Mouse (Mus musculus) erythroid progenitor cell, adult 5-6 weeks (primary cell): ENCODE measurements at regions not wholly inside any gene's neighbourhood (a gene's known extent, or its start where the extent isn't known, plus 50 kb on each side); places are given as distances from the start of the nearest gene placed in this dataset.

Experiments used
- ATAC-seq: replicated peaks from 2 replicates; pipeline ENCODE4 v1.8.0; 2016; ENCODE audit warnings: moderate number of reproducible peaks, mild to moderate bottlenecking, moderate TSS enrichment, inconsistent platforms; ENCODE audit not compliant: poor library complexity, low FRiP score, severe bottlenecking

DNA sequence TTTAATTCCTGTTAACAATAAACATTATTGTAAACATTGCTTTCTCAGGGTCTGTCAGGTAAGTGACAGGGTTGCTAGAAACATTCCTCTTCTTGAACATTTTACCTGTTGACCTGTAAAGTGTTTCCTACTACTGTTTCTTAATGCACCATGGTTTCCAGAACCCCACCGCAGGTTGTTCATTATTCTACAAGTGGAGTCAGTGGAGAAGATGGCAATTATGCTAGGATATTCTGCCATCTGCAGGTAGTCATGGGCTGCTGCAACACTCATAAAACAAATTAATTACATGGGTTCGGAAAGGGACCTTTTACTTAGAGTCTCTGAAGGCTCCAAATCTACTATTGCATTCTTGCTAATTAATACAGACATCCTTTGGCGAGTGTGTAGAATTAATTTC lies 239.1 kb upstream of the Pdzrn3 start:
- no peak for ATAC-seq

DNA sequence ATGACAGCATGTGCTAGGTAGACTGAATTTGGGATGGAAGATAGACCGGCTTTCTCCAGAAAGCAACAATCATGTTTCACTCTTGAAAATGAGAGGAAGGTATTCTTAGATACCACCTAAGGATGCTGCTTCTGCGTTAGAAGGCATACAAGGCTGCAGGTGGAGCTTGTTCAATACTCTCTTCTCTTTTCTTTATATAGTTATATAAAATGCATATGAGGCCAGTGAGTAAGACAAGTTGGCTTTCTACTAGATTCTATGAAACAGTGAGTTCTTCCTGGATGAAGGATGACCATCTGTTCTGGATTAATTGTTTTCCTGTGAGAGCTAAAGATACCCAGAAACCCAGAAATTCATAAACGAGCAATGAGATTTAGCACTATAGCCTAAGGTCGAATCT lies 231.3 kb upstream of the Pdzrn3 start:
- ATAC-seq, result no peak

DNA sequence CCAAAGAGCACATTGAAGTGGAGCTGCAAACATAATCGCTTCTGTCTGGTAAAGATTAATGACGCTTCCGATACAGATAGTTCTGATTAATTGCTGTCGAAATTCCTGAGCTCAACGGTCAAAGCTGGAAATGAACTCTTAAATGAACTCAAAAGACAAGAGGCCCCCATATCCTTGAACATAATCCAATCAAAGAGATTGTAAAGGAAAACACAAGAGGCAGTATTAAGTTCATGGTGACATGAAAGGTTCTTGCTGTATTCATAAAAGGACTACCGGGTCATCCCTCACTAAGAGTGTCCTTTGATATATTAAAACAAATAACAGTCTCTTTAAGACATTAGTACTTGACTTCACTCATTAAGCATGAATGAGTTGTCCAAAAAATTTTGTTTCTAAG lies 225.4 kb upstream of the Pdzrn3 start:
- ATAC-seq, result no peak

DNA sequence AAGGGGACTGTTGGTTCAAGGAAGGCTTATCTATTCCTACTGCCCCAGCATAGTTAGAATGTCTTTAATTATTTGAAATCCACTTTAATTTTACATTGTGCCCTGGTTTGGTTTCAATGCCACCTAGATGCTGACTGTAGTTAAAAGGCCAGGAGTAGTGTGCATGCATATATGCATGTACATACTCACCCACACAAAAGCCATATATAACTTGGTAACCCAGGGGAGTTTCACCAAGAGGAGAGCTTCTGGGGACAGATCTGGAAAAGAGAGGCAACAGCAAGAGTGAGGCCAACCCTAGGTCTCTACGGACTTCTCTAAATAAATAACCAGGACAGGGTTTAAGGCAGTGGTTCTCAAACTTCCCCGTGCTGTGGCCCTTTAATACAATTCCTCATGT lies 219.3 kb upstream of the Pdzrn3 start:
- no peak for ATAC-seq

DNA sequence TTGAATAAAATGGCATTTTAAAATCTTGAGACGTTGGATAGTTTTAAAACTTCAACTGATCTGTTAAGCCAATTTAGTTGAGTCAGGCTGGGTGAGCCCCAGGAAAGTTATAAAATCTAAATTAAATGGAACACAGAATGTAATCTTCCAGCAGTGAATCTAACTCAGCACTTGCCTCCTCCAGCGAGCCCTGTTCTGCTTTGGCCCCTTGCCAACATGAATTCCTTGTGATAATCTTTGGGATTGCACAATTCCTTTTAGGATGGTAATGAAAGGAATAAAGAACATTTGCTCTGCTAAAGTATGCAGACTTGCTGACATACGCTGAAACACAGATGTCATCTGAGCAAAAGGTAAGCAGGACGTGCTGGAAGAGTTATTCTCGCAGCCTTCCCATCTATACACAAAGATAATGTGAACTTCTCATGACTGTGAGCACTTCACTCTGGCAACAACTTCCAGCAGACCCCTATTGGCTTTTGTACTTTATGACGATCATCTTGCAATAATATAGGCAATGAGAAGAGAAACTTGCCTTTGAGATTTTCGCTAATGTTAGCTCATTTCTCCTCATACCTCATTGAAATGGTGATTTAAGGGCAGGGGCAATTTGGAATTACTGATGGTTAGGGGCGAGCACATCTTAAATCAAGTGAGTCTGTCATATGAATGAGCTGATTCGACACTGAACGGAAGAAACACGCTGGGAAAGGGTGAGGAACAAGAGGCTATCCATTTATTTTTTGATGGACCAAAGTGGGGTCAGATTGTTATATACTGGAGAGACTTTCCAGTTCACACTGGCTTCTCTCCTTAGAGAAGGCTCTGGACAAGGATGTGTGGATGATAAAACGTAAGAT lies 216.3 kb upstream of the Pdzrn3 start:
- ATAC-seq, result no peak

DNA sequence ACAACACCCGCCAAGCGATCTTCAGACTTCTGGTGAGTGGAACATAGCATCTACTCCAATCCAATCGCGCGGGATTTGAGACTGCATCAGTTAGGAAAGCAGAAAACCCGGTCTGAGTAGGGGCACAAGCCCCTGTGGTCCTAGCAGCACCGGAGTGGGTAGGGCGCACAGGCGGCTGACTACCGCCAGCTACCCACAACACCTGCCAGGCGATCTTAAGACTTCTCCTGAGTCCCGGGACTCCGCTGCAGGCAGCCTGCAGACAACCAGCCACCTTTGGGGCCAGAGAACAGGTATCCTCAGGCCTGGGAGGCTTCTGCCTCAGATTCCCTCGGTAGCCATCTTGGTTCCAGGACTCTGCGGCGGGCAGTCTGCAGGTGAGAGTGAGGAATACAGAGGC lies 208.2 kb upstream of the Pdzrn3 start:
- ATAC-seq, result no peak

GRCm38 (mm10) chr6:101580824-101581223 lies 203.1 kb upstream of the Pdzrn3 start:
- ATAC-seq, result no peak

DNA sequence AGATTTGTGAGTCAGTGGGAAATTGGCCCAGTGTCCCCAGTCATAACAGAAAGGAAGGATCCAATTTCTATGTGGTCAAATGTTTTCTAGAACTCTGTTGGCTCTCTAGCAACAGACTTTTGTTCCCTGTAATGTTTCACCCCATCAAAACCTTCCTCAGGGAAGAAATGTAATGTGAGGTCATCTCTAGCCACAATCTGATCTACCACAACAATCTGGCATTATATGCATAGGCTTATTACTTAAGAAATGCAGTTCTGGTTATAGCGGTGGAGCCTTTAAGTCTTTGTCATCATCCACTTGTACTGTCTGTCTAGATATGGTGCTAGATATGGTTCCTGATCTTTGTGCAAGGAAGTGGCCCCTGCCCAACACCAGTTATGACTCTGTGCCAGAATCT lies 178.4 kb upstream of the Pdzrn3 start:
- ATAC-seq, result no peak

DNA sequence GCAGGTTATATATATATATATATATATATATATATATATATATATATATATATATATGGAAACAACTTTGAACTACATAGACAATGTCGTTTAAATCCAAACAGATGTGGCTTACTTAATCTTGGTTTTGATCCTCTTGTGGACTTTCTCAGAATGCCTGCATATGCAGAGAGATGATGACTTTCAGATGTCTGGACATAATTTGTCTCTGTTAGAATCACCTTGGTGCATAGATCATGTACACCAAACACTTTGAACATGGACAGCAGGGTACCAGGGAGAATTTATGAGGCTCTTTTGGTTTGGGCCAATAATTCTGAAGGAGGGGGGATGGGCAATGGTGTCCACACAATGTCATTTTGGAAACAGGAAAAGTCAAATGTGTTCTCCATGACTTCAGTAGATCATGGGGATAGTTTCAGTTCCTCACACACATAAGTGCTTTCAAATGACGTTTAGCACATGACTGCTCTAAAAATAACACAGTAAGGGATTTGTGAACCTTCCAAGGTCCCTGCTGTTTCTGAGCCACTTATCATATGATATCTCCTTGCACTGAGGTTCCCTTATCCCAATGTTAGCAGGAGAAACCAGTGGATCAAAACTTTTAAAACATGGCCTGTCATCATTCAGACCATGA lies 177.4 kb upstream of the Pdzrn3 start:
- no peak for ATAC-seq

DNA sequence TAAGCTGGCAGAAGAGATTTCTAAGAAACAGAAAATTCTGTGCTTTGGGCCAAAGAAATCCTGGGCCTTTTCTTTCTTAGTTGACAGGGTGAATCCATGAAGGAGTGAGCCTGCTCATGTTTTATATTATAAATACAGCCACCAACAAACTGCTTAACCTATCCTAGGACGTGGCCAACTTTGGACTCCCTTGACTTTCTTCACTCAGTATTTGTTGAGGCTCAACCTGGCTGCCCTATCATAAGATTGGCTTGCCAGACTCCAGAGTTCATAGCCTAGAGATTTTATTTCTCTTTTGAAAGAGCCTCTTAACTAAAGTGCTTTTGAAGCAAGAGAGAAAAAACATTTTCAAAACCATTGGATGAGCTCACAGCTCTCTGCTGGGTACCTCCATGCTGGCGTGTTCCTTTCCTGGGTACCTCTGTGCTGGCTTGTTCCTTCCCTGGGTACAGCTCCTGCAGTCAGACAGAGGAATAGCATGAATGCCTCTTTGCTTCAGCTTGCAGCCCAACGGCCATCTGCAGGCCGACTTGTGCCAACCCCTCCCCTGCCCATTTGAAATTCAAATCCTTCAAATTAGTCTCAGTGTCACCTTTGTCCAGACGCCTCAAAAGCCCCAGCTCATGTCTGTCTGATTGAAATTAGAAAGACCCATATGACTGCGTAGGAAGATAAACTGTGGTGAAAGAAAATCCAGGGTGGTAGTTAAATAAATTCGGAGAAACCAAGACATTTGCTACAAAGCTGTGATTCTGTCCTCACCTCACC lies 173.0 kb upstream of the Pdzrn3 start:
- no peak for ATAC-seq

DNA sequence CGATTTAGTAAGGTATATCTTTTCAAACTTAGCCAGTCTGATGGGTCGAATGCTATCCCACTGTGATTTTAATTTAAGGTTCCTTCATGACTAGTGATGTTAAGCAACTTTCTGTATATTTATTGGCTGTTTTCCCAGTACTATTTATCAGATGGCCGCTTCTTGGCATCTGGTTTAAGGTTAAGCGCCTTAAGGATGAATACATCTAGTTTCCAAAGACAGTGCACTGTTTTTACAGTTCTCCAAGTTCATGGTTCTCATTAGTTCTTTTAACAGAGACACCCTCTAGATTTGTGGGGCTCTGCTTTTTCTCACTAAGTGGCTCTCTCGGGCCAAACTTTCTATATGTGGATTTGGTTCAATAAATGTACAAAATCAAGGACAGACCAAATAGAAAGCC lies 159.9 kb upstream of the Pdzrn3 start:
- no peak for ATAC-seq

DNA sequence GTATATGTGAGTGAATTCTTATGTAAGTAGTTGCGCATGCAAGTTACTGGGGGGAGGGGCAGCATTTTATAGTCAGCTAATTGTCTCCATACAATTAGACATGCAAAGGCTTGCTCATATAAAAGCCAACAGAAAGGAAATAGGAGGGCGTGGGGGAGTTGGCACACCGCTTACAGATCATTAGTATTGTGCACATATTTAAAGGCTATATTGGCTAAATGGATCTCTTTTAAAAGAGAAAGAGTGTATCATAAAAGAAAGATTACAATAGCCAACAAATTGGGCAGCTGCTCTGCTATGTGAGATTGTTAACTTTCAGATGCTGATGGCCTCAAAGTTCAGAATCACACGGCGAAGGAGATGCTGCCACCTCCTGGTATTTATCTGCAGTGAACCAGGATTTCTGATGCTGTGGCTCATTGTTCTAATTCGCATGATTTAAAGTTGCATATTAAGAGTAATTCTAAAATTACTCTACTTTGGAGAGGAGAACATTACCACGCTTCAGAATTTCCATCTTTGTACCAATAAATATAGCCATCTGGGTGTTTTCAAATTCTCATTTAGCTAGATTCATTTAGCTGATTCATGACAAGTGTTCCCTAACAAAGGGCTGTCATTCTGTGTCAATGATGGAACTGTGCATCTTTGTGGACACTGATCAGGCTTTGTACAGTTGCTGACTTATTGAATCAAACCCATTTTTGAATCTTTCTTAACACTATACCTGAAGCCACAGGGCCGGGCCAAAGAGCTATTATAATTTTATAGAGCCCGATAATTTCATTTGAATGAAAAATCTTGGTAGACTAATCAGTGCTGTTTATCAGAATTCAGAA lies 156.7 kb upstream of the Pdzrn3 start:
- no peak for ATAC-seq

DNA sequence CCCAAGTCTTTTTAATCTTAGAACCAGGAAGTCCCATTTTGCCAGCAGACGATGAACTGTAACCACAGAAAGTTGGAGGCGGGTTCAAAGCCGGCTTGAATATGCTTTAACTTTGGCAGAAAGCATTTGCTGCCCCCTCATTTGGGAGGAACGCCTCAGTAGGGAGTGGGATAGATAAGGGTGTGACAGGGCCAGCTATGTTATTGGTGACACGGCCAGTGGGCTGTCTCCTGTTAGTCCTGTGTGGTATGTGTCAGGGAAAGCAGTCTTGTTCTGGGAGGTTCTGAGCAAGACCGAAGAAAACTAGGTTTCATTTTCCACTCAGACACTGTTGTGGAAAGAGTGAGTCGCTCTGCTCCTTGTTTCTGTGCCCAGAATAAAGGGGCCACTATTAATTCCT lies 154.7 kb upstream of the Pdzrn3 start:
- no peak for ATAC-seq

GRCm38 (mm10) chr6:101531914-101532313 lies 154.2 kb upstream of the Pdzrn3 start:
- no peak for ATAC-seq

- ATAC-seq, result no peak
Observed at GRCm38 (mm10) chr6:101525129-101525528, 147.4 kb upstream of the Pdzrn3 start.

- no peak for ATAC-seq
Observed at GRCm38 (mm10) chr6:101521316-101521715, 143.6 kb upstream of the Pdzrn3 start.

GRCm38 (mm10) chr6:101520755-101521154 lies 143.1 kb upstream of the Pdzrn3 start:
- no peak for ATAC-seq

GRCm38 (mm10) chr6:101518904-101519701 lies 141.4 kb upstream of the Pdzrn3 start:
- peak; percentile 45; the same call in 1 of the 2 replicates for ATAC-seq

DNA sequence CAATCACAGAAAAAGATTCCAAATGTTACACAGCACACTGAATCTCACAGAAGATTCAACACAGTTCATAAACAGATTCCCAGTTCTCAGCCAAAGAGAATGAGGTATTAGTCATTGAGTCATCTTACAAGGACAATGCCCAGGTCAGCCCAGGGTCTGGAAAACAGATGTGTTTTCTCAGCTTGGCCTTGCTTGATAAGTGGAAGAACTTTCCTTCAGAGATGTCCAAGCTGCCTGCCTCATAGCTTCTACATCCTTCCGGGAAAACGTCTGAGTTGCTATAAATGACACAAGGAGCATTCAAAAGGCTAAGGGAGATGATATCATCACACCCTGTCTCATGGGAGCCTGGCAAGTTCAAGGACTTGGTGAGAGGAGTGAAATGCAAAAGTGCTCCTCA lies 139.9 kb upstream of the Pdzrn3 start:
- no peak for ATAC-seq
